Mouse (Mus musculus) MEL (cell line): ENCODE data around the gene Reep1. TPM values are rescaled to one million over a fixed set of nuclear protein-coding genes. Genes with fewer than 3 reads are reported as not detected.

Experiments used
- DNase-seq: peaks from one replicate; pipeline ENCODE4 v3.0.0; 2011; ENCODE audit warnings: low read depth, low spot score
- H3K27ac ChIP-seq: 2 replicates; pipeline ENCODE4 v1.5.1; 2012; ENCODE audit warnings: low read depth, mild to moderate bottlenecking, control low read depth, low read length, moderate library complexity; ENCODE audit not compliant: control insufficient read depth
- H3K27me3 ChIP-seq, 2 experiments: fragments of 150-350 bp in 1 of 2; sonication (generic) in 1 of 2; 2 replicates each; pipeline ENCODE4 v1.6.1; 2012; ENCODE audit warnings: low read length in 2 of 2, mild to moderate bottlenecking in 2 of 2, improper control_type of control experiment in 1 of 2, moderate library complexity in 1 of 2; ENCODE audit not compliant: insufficient read depth in 2 of 2, control insufficient read depth in 1 of 2
- H3K36me3 ChIP-seq, 2 experiments: 2 replicates each; pipeline ENCODE4 v1.6.1; 2012 to 2014; ENCODE audit warnings: low read length in 2 of 2, improper control_type of control experiment in 1 of 2, inconsistent platforms in 1 of 2, mild to moderate bottlenecking in 1 of 2; ENCODE audit not compliant: insufficient read depth in 2 of 2, control insufficient read depth in 1 of 2
- H3K4me1 ChIP-seq, 2 experiments: fragments of 150-350 bp in 1 of 2; sonication (generic) in 1 of 2; 2 replicates each; pipeline ENCODE4 v1.6.1; 2012; ENCODE audit warnings: low read length in 2 of 2, improper control_type of control experiment in 1 of 2, mild to moderate bottlenecking in 1 of 2; ENCODE audit not compliant: insufficient read depth in 2 of 2, control insufficient read depth in 1 of 2
- H3K4me3 ChIP-seq, 2 experiments: fragments of 150-350 bp in 1 of 2; sonication (generic) in 1 of 2; 2 replicates each; pipeline ENCODE4 v1.5.1; 2012; ENCODE audit warnings: low read depth in 2 of 2, low read length in 2 of 2, mild to moderate bottlenecking in 2 of 2, moderate library complexity in 2 of 2, control low read depth in 1 of 2, improper control_type of control experiment in 1 of 2; ENCODE audit not compliant: control insufficient read depth in 1 of 2, insufficient read depth in 1 of 2
- H3K79me2 ChIP-seq: 2 replicates; pipeline ENCODE4 v1.6.1; 2012; ENCODE audit warnings: mild to moderate bottlenecking, low read length, moderate library complexity; ENCODE audit not compliant: control insufficient read depth, poor library complexity, insufficient read depth
- H3K9ac ChIP-seq: 2 replicates; pipeline ENCODE4 v1.6.1; 2012; ENCODE audit warnings: low read depth, mild to moderate bottlenecking, control low read depth, low read length, moderate library complexity; ENCODE audit not compliant: control insufficient read depth, poor library complexity, severe bottlenecking
- H3K9me3 ChIP-seq: fragments of 150-350 bp; sonication (generic); replicated peaks from 2 replicates; pipeline ENCODE4 v1.6.1; 2012; ENCODE audit warnings: mild to moderate bottlenecking, low read length, improper control_type of control experiment, moderate library complexity; ENCODE audit not compliant: insufficient read depth
- BHLHE40 ChIP-seq: IDR thresholded peaks from 2 replicates; pipeline ENCODE4 v1.6.1; 2012; ENCODE audit warnings: low read depth, mild to moderate bottlenecking, inconsistent platforms, low read length, improper control_type of control experiment, borderline replicate concordance
- CHD1 ChIP-seq: IDR thresholded peaks from 2 replicates; pipeline ENCODE4 v1.6.1; 2012; ENCODE audit warnings: low read depth, mild to moderate bottlenecking, inconsistent platforms, low read length, improper control_type of control experiment
- CHD2 ChIP-seq: IDR thresholded peaks from 2 replicates; pipeline ENCODE4 v1.6.1; 2011; ENCODE audit warnings: low read length, improper control_type of control experiment
- E2F4 ChIP-seq: IDR thresholded peaks from 2 replicates; pipeline ENCODE4 v1.6.1; 2011; ENCODE audit warnings: low read depth, low read length, improper control_type of control experiment, borderline replicate concordance
- ELF1 ChIP-seq: IDR thresholded peaks from 2 replicates; pipeline ENCODE4 v1.6.1; 2014; ENCODE audit warnings: low read depth, mild to moderate bottlenecking, inconsistent platforms, low read length, improper control_type of control experiment, moderate library complexity
- EP300 ChIP-seq, 2 experiments: IDR thresholded peaks; 2 replicates each; pipeline ENCODE4 v1.6.1; 2011; ENCODE audit warnings: improper control_type of control experiment in 2 of 2, low read length in 2 of 2, low read depth in 1 of 2, mild to moderate bottlenecking in 1 of 2
- ETS1 ChIP-seq: IDR thresholded peaks from 2 replicates; pipeline ENCODE4 v1.6.1; 2012; ENCODE audit warnings: low read depth, mild to moderate bottlenecking, inconsistent platforms, low read length, improper control_type of control experiment, moderate library complexity
- GABPA ChIP-seq: IDR thresholded peaks from 2 replicates; pipeline ENCODE4 v1.6.1; 2012; ENCODE audit warnings: low read depth, mild to moderate bottlenecking, inconsistent platforms, low read length, improper control_type of control experiment, moderate library complexity
- GATA1 ChIP-seq: IDR thresholded peaks from 2 replicates; pipeline ENCODE4 v1.6.1; 2011; ENCODE audit warnings: low read depth, low read length, improper control_type of control experiment
- HCFC1 ChIP-seq: IDR thresholded peaks from 2 replicates; pipeline ENCODE4 v1.6.1; 2012; ENCODE audit warnings: low read depth, mild to moderate bottlenecking, inconsistent platforms, low read length, improper control_type of control experiment, moderate library complexity
- JUND ChIP-seq: IDR thresholded peaks from 2 replicates; pipeline ENCODE4 v1.6.1; 2011; ENCODE audit warnings: low read depth, mild to moderate bottlenecking, improper control_type of control experiment, low read length
- KAT2A ChIP-seq: conservative IDR thresholded peaks from 2 replicates; pipeline ENCODE4 v1.6.1; 2012; ENCODE audit warnings: low read depth, low read length, improper control_type of control experiment, inconsistent platforms
- MAFK ChIP-seq: IDR thresholded peaks from 2 replicates; pipeline ENCODE4 v1.6.1; 2011; ENCODE audit warnings: low read depth, mild to moderate bottlenecking, low read length, improper control_type of control experiment, borderline replicate concordance
- MAX ChIP-seq: IDR thresholded peaks from 2 replicates; pipeline ENCODE4 v1.6.1; 2011; ENCODE audit warnings: low read length, improper control_type of control experiment
- MAZ ChIP-seq: IDR thresholded peaks from 2 replicates; pipeline ENCODE4 v1.6.1; 2012; ENCODE audit warnings: low read depth, mild to moderate bottlenecking, inconsistent platforms, low read length, improper control_type of control experiment
- MEF2A ChIP-seq: IDR thresholded peaks from 2 replicates; pipeline ENCODE4 v1.6.1; 2014; ENCODE audit warnings: low read depth, mild to moderate bottlenecking, inconsistent platforms, low read length, improper control_type of control experiment; ENCODE audit not compliant: poor library complexity, insufficient replicate concordance, severe bottlenecking; ENCODE audit errors: extremely low read depth
- MXI1 ChIP-seq: IDR thresholded peaks from 2 replicates; pipeline ENCODE4 v1.6.1; 2011; ENCODE audit warnings: mild to moderate bottlenecking, low read depth, low read length, improper control_type of control experiment
- MYC ChIP-seq: IDR thresholded peaks from 2 replicates; pipeline ENCODE4 v1.6.1; 2011; ENCODE audit warnings: low read depth, mild to moderate bottlenecking, low read length, improper control_type of control experiment, moderate library complexity
- NELFE ChIP-seq: IDR thresholded peaks from 2 replicates; pipeline ENCODE4 v1.6.1; 2011; ENCODE audit warnings: low read depth, low read length, improper control_type of control experiment
- NRF1 ChIP-seq: IDR thresholded peaks from 2 replicates; pipeline ENCODE4 v1.6.1; 2014; ENCODE audit warnings: low read depth, mild to moderate bottlenecking, inconsistent platforms, low read length, improper control_type of control experiment, moderate library complexity; ENCODE audit not compliant: poor library complexity, insufficient read depth, severe bottlenecking
- POLR2A ChIP-seq, 2 experiments: IDR thresholded peaks; 2 replicates each; pipeline ENCODE4 v1.6.1; 2011 to 2012; ENCODE audit warnings: low read length in 2 of 2, mild to moderate bottlenecking in 2 of 2, control low read depth in 1 of 2, improper control_type of control experiment in 1 of 2, low read depth in 1 of 2, moderate library complexity in 1 of 2; ENCODE audit not compliant: control insufficient read depth in 1 of 2, insufficient read depth in 1 of 2, poor library complexity in 1 of 2
- POLR2AphosphoS2 ChIP-seq: IDR thresholded peaks from 2 replicates; pipeline ENCODE4 v1.6.1; 2011; ENCODE audit warnings: low read length, improper control_type of control experiment
- POLR2AphosphoS5 ChIP-seq: IDR thresholded peaks from 2 replicates; pipeline ENCODE4 v1.6.1; 2012; ENCODE audit warnings: low read depth, borderline replicate concordance, mild to moderate bottlenecking, inconsistent platforms, low read length, moderate library complexity, mixed read lengths
- RAD21 ChIP-seq: IDR thresholded peaks from 2 replicates; pipeline ENCODE4 v1.6.1; 2011; ENCODE audit warnings: mild to moderate bottlenecking, low read depth, low read length, improper control_type of control experiment
- RCOR1 ChIP-seq: IDR thresholded peaks from 2 replicates; pipeline ENCODE4 v1.6.1; 2012; ENCODE audit warnings: low read depth, mild to moderate bottlenecking, inconsistent platforms, low read length, improper control_type of control experiment
- SIN3A ChIP-seq: IDR thresholded peaks from 2 replicates; pipeline ENCODE4 v1.6.1; 2012; ENCODE audit warnings: low read length, improper control_type of control experiment, inconsistent platforms
- SMC3 ChIP-seq: IDR thresholded peaks from 2 replicates; pipeline ENCODE4 v1.6.1; 2011; ENCODE audit warnings: low read depth, low read length, improper control_type of control experiment
- TAL1 ChIP-seq: IDR thresholded peaks from 2 replicates; pipeline ENCODE4 v1.6.1; 2012; ENCODE audit warnings: mild to moderate bottlenecking, inconsistent platforms, low read length, moderate library complexity, mixed read lengths
- TBP ChIP-seq: IDR thresholded peaks from 2 replicates; pipeline ENCODE4 v1.8.0; 2011; ENCODE audit warnings: low read depth, low read length, improper control_type of control experiment
- TCF12 ChIP-seq: IDR thresholded peaks from 2 replicates; pipeline ENCODE4 v1.6.1; 2014; ENCODE audit warnings: low read depth, mild to moderate bottlenecking, inconsistent platforms, low read length, improper control_type of control experiment, moderate library complexity
- UBTF ChIP-seq: IDR thresholded peaks from 2 replicates; pipeline ENCODE4 v1.6.1; 2012; ENCODE audit warnings: low read depth, mild to moderate bottlenecking, inconsistent platforms, low read length, improper control_type of control experiment, moderate library complexity, borderline replicate concordance; ENCODE audit not compliant: insufficient read depth
- USF1 ChIP-seq: IDR thresholded peaks from 2 replicates; pipeline ENCODE4 v1.6.1; 2014; ENCODE audit warnings: low read depth, mild to moderate bottlenecking, inconsistent platforms, low read length, improper control_type of control experiment, moderate library complexity
- USF2 ChIP-seq, 2 experiments: IDR thresholded peaks; 2 replicates each; pipeline ENCODE4 v1.6.1; 2011 to 2012; ENCODE audit warnings: improper control_type of control experiment in 2 of 2, low read length in 2 of 2, borderline replicate concordance in 1 of 2, inconsistent platforms in 1 of 2, low read depth in 1 of 2, mild to moderate bottlenecking in 1 of 2; ENCODE audit not compliant: insufficient read depth in 1 of 2
- ZC3H11A ChIP-seq: IDR thresholded peaks from 2 replicates; pipeline ENCODE4 v1.6.1; 2012; ENCODE audit warnings: low read depth, mild to moderate bottlenecking, inconsistent platforms, low read length, improper control_type of control experiment
- ZKSCAN1 ChIP-seq: IDR thresholded peaks from 2 replicates; pipeline ENCODE4 v1.6.1; 2012; ENCODE audit warnings: low read depth, mild to moderate bottlenecking, inconsistent platforms, low read length, improper control_type of control experiment, moderate library complexity
- ZMIZ1 ChIP-seq: IDR thresholded peaks from 2 replicates; pipeline ENCODE4 v1.6.1; 2012; ENCODE audit warnings: low read depth, mild to moderate bottlenecking, inconsistent platforms, low read length, improper control_type of control experiment, moderate library complexity
- ZNF384 ChIP-seq: IDR thresholded peaks from 2 replicates; pipeline ENCODE4 v1.6.1; 2012; ENCODE audit warnings: low read depth, mild to moderate bottlenecking, inconsistent platforms, low read length, improper control_type of control experiment
- polyA plus RNA-seq, 2 experiments: library from polyadenylated mRNA; stranded (reverse) in 1 of 2; unstranded in 1 of 2; fragments of >175 nt in 1 of 2; fragments of >200 nt in 1 of 2; gene quantifications; 2 replicates each; pipeline versions ENCODE4 v1.2.1 to v1.2.4; 2012; ENCODE audit warnings: low replicate concordance in 2 of 2, low read depth in 1 of 2; ENCODE audit not compliant: insufficient read length in 2 of 2, insufficient read depth in 1 of 2, missing spikeins in 1 of 2
- total RNA-seq: library from RNA; depleted of rRNA; stranded (reverse); fragments of 300-350 nt; gene quantifications from 2 replicates; pipeline ENCODE4 v1.2.3, GENCODE M21; 2012

Gene Reep1
- total and polyA plus RNA-seq, 3 experiments = 0.12 to 0.36 TPM; not detected in 1

- Histone ChIP-seq H3K4me1 (peaks cover 8 to 9% of the 10 kb centered on the region in 2 experiments; a peak in 2 of 4 replicates), H3K4me3 (peak overlapping the region; percentile 87 to 93), H3K36me3 (peaks cover 14 to 17% of the 10 kb centered on the region in 2 experiments), H3K27ac (peak overlapping the region; percentile 89), H3K79me2 (peaks cover 30% of the 10 kb centered on the region), H3K9me3 (no peaks in the 10 kb centered on the region), H3K27me3 (no peaks in the 10 kb centered on the region), H3K9ac (peak overlapping the region; percentile 95)
- peak; percentile 98 for DNase-seq
- TF ChIP-seq ETS1 (no peak), ZNF384 (no peak), KAT2A (peak; percentile 67; the same call in 1 of the 2 replicates), POLR2A (IDR thresholded peaks at IDR 0.05; ENCODE audit: control insufficient read depth in 1 of 2, insufficient read depth in 1 of 2, low read depth in 1 of 2, low read length in 2 of 2, poor library complexity in 1 of 2) (peak in 1 of 2 experiments; percentile 22; a peak in 3 of 4 replicates), MXI1 (no peak), MEF2A (no peak), CHD1 (no peak), BHLHE40 (peak; percentile 94), EP300 (IDR thresholded peaks at IDR 0.05; ENCODE audit: low read depth in 1 of 2, low read length in 2 of 2) (no peak), MAZ (no peak), RAD21 (no peak), ELF1 (0 out of 2 replicates have a peak, but pooled peaks have one; percentile 16), CHD2 (no peak; the same call in 1 of the 2 replicates), ZMIZ1 (no peak; the same call in 1 of the 2 replicates), POLR2AphosphoS2 (peak; percentile 39; the same call in 1 of the 2 replicates), GABPA (no peak), MAX (peak; percentile 89), NRF1 (peak; percentile 34; the same call in 1 of the 2 replicates), MAFK (no peak), USF2 (IDR thresholded peaks at IDR 0.05; ENCODE audit: borderline replicate concordance in 1 of 2, insufficient read depth in 1 of 2, low read depth in 1 of 2, low read length in 2 of 2) (peak; percentile 78 to 92), SMC3 (no peak), POLR2AphosphoS5 (no peak), UBTF (no peak), TBP (0 out of 2 replicates have a peak, but pooled peaks have one; percentile 59), E2F4 (no peak), TCF12 (no peak), JUND (no peak), SIN3A (peak; percentile 78), ZKSCAN1 (no peak), NELFE (no peak), TAL1 (no peak), HCFC1 (peak; percentile 95), MYC (no peak; the same call in 1 of the 2 replicates), RCOR1 (no peak), GATA1 (peak; percentile 62; the same call in 1 of the 2 replicates), ZC3H11A (no peak), USF1 (peak; percentile 98)
Observed at GRCm38 (mm10) chr6:71831581-71831960, 124.2 kb downstream of the Reep1 start.
